Mouse (Mus musculus): ENCODE measurements around the gene Emc7. TPM values are rescaled to one million over a fixed set of nuclear protein-coding genes. Genes with fewer than 3 reads are reported as not detected.

Emc7 gene
- total and polyA plus RNA-seq, 3 experiments = 17.7 to 25.7 TPM; not detected in 1

- H3K4me3 ChIP-seq (ENCODE audit: control insufficient read depth in 1 of 2, insufficient read depth in 1 of 2, low read depth in 2 of 2, low read length in 2 of 2) = no peak overlapping the region
- no peak overlapping the region for H3K27ac ChIP-seq (ENCODE audit: control insufficient read depth, low read depth, low read length)
- TF ChIP-seq EP300 (IDR thresholded peaks at IDR 0.05; ENCODE audit: low read depth in 1 of 2, low read length in 2 of 2) (no peak), UBTF (IDR thresholded peaks at IDR 0.05; ENCODE audit: borderline replicate concordance, insufficient read depth, low read depth, low read length) (no peak), SIN3A (IDR thresholded peaks at IDR 0.05; ENCODE audit: low read length) (no peak), NELFE (IDR thresholded peaks at IDR 0.05; ENCODE audit: low read depth, low read length) (no peak), TAL1 (IDR thresholded peaks at IDR 0.05; ENCODE audit: low read length) (no peak), E2F4 (IDR thresholded peaks at IDR 0.05; ENCODE audit: borderline replicate concordance, low read depth, low read length) (no peak), ZKSCAN1 (IDR thresholded peaks at IDR 0.05; ENCODE audit: low read depth, low read length) (no peak), TBP (IDR thresholded peaks at IDR 0.05; ENCODE audit: low read depth, low read length) (no peak), MAZ (IDR thresholded peaks at IDR 0.05; ENCODE audit: low read depth, low read length) (no peak)
- no peak for DNase-seq (ENCODE audit: low read depth, low spot score)
- no peaks in the 10 kb centered on the region for H3K4me1 ChIP-seq (ENCODE audit: control insufficient read depth in 1 of 2, insufficient read depth in 2 of 2, low read length in 2 of 2)
- no peaks in the 10 kb centered on the region for H3K79me2 ChIP-seq (ENCODE audit: control insufficient read depth, insufficient read depth, low read length, poor library complexity)
- no peaks in the 10 kb centered on the region for H3K9me3 ChIP-seq (replicated peaks; ENCODE audit: insufficient read depth, low read length)
- H3K9ac ChIP-seq (ENCODE audit: control insufficient read depth, low read depth, low read length, poor library complexity, severe bottlenecking) = no peak overlapping the region
- no peaks in the 10 kb centered on the region; a peak in 1 of 4 replicates for H3K27me3 ChIP-seq (ENCODE audit: control insufficient read depth in 1 of 2, insufficient read depth in 2 of 2, low read length in 2 of 2)
- H3K36me3 ChIP-seq (ENCODE audit: control insufficient read depth in 1 of 2, insufficient read depth in 2 of 2, low read length in 2 of 2) = no peaks in the 10 kb centered on the region
Measured at GRCm38 (mm10) chr2:112474997-112475724, 20.4 kb downstream of the Emc7 start.

- Histone ChIP-seq H3K9me3 (replicated peaks; ENCODE audit: insufficient read depth, low read length) (no peaks in the 10 kb centered on the region), H3K36me3 (ENCODE audit: control insufficient read depth in 1 of 2, insufficient read depth in 2 of 2, low read length in 2 of 2) (no peaks in the 10 kb centered on the region), H3K79me2 (ENCODE audit: control insufficient read depth, insufficient read depth, low read length, poor library complexity) (no peaks in the 10 kb centered on the region), H3K27me3 (ENCODE audit: control insufficient read depth in 1 of 2, insufficient read depth in 2 of 2, low read length in 2 of 2) (no peaks in the 10 kb centered on the region; a peak in 1 of 4 replicates), H3K4me1 (ENCODE audit: control insufficient read depth in 1 of 2, insufficient read depth in 2 of 2, low read length in 2 of 2) (no peaks in the 10 kb centered on the region), H3K27ac (ENCODE audit: control insufficient read depth, low read depth, low read length) (no peak overlapping the region), H3K9ac (ENCODE audit: control insufficient read depth, low read depth, low read length, poor library complexity, severe bottlenecking) (no peak overlapping the region), H3K4me3 (ENCODE audit: control insufficient read depth in 1 of 2, insufficient read depth in 1 of 2, low read depth in 2 of 2, low read length in 2 of 2) (no peak overlapping the region)
- no peak for DNase-seq (ENCODE audit: low read depth, low spot score)
- no peak for TF ChIP-seq USF2 (IDR thresholded peaks at IDR 0.05; ENCODE audit: borderline replicate concordance in 1 of 2, insufficient read depth in 1 of 2, low read depth in 1 of 2, low read length in 2 of 2)
- no peak for TF ChIP-seq MAFK (IDR thresholded peaks at IDR 0.05; ENCODE audit: borderline replicate concordance, low read depth, low read length)
- TF ChIP-seq ELF1 (IDR thresholded peaks at IDR 0.05; ENCODE audit: low read depth, low read length) = no peak
- TF ChIP-seq CHD2 (IDR thresholded peaks at IDR 0.05; ENCODE audit: low read length) = no peak
- TF ChIP-seq GATA1 (IDR thresholded peaks at IDR 0.05; ENCODE audit: low read depth, low read length) = no peak
- TF ChIP-seq MAZ (IDR thresholded peaks at IDR 0.05; ENCODE audit: low read depth, low read length) = no peak
- TF ChIP-seq SMC3 (IDR thresholded peaks at IDR 0.05; ENCODE audit: low read depth, low read length) = no peak
- TF ChIP-seq ZNF384 (IDR thresholded peaks at IDR 0.05; ENCODE audit: low read depth, low read length) = no peak
- no peak for TF ChIP-seq TBP (IDR thresholded peaks at IDR 0.05; ENCODE audit: low read depth, low read length)
- TF ChIP-seq ZMIZ1 (IDR thresholded peaks at IDR 0.05; ENCODE audit: low read depth, low read length) = no peak
- no peak for TF ChIP-seq RAD21 (IDR thresholded peaks at IDR 0.05; ENCODE audit: low read depth, low read length)
- no peak for TF ChIP-seq MEF2A (IDR thresholded peaks at IDR 0.05; ENCODE audit: extremely low read depth, insufficient replicate concordance, low read depth, low read length, poor library complexity, severe bottlenecking)
Measured at GRCm38 (mm10) chr2:112476554-112476953, 21.8 kb downstream of the Emc7 start.
